Mouse (Mus musculus) adrenal gland (tissue): ENCODE measurements around the gene Snu13.

ENCODE experiments used
- intact Hi-C: fragments of 180-260 bp; cut with DNase I; formaldehyde crosslinking; loops from one replicate; pipeline ENCODE4 v1.15.1; 2025

Gene Snu13

DNA sequence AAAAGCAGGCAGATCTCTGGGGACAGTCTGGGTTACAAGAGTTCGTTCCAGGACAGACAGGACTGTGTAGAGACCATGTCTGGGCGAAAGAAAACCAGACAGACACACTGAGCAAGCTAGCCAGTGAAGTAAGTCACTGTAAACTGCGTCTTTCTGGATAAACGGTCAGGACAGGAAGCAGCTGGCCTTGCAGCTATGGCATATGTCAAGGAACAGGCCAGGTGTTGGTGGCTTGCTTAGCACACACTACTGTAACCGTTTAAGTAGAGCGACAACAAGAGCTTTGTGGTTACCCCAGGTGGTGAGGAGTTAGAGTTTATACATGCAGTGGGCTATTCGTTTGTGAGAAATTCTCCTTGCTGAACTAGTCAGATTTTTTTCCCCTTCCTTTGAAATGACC lies 19.7 kb downstream of the Snu13 start:
- intact Hi-C loops, result no loop called here

DNA sequence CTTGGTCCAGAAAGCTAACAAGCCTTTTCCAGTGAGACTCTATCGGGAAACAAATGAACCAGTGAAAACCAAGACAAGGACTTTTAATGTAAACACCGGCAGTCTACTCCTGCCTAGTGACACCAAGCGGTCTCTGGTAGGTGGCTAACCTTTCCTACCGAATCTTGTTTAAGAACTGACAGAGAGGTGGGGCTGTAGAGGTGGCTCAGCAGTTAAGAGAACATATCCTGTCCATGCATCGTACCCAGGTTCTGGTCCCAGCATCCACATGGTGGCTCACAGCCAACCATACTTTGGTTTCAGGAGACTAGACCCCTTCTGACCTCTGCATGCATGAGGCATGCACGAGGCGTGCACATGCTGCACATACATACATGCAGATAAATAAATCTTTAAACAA lies 20.1 kb downstream of the Snu13 start:
- intact Hi-C loops, result no loop called here

DNA sequence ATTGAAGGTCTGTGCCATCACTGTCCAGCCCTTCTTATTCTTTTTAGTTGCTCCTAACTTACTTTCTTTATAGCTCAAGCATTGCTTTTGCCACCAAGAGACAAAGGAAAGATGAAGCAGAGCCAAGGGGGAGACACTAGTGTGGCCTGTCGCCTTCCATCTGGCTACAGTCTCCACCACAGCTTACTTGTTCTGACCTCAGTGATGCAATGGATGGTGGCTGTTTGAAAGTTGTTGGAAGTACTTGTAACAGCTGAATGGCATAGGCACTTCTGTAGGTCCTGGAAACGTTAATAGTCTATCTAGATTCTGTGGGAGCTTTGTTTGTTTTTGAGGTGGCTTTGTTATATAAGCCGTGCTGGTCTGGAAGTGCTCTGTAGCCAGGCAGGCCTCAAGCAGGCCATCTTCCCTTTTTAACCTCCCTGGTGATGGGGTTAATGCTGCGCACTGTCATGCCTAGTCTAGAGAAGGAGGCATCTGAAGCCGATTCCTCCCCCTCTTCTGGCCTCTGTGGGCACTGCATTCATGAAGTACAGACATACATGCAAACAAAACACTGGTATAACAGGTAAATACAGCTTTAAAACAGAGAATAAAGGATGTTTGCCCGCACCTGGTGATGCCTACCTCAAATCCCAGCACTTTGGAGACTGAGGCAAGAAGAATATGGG lies 23.3 kb downstream of the Snu13 start:
- intact Hi-C loops, result no loop called here

DNA sequence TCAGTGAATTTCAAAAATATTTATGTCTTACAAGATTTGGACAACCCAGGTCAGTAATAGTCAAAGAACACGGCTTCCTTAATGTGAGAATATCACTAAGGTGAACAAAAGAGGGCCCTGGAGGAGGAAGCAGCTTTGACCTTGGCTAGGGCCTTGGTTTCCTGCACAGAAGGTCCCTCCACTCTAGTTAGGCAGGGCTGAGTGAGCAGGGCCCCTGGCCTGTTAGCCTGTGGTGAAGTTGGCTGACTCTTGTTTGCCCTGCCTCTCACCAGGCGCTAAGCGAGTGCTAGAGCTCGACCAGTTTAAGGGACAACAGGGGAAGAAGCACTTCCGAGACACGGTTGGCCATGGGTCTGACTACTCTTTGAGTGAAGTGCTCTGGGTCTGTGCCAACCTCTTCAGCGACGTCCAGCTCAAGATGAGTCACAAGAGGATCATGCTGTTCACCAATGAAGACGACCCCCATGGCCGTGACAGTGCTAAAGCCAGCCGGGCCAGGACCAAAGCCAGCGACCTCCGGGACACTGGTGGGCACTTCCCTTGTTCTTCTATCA lies 24.8 kb downstream of the Snu13 start:
- intact Hi-C loops, result no loop called here

DNA sequence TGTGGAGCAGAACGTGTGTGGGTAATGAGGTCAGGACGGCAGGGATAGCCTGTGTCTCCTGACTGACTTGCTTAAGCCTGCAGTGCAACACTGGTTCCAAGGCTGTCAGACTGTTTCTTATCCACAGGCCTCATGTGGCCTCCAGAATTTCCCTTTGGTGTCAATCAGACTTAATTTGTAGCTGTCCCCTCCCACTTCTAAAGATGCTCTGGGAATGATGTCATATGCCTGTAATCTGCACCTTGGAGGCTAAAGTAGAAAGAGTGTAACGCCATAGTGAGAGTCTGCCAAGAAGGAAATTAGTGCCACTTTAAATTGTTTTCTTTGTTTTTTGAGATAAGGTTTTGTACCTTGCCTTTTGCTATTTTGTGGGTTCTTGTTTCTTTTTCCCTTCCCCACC lies 28.1 kb downstream of the Snu13 start:
- intact Hi-C loops, result no loop called here

DNA sequence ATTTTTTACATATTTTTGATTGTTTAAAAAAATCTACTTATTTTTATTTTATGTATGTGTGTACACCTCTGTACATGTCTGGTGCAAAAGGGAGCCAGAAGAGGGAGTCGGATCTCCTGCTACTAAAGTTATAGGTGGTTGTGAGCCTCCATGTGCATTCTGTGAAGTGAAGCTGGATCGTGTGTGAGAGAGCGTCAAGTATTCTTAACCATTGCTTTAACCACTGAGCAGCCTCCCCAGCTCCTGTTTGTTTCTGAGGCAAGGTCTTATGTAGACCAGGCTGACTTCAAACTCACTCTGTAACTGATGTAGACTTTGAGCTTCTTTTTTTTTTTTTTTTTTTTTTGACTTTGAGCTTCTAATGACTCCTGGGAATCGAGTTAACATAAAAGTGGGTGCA lies 29.9 kb downstream of the Snu13 start:
- intact Hi-C loops, result no loop called here

DNA sequence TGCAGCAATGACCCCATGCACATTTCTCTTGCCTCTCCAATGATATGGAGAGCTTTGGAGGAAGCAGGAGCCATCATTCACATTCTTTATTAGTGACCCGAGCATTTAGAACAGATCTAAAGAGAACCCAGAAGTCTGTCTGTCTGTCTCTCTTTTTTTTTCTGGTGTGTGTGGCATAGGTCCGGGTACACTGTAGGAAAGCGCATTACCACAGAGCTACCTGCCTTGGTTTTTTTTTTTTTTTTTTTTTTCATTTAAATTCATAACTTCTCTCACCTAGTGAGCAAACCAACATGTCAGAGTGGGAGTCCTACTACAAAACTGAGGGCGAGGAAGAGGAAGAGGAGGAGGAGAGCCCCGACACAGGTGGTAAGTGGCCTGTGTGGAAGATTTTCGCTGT lies 30.6 kb downstream of the Snu13 start:
- intact Hi-C loops, result no loop called here

DNA sequence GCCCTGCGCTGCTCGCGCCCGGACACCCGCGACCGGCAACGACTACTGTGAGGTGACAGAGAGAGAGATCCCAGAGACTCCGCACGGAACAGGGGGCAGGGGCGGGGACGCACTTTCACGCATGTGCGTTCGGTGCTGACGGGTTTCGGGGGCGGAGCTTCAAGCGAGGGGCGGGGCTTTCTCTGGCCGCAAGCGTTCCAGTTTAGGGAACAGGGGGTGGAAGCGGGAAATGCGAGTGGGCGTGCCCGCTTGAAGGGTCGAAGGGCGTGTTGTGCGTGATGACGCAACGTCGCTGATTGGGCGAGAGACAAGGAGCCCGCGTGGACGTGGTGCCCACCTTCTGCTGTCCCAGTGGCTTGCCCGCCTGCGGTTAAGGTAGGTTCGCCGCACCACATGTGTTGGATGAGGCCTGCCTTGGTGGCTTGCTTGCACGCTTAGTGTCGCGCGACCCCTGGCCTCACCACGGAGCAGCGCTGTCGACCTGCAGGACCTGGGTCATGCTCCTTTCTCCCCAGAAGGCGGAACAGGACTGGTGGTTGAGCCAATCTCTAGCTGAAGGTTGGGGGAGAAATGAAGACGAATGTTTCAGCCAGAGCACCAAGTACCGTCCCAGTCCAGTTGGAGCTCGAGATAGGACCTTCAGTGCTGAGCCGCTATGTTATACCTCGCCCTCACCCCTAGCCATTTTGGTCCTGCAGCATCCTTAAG lies 31.1 kb downstream of the Snu13 start:
- intact Hi-C loops, result no loop called here

DNA sequence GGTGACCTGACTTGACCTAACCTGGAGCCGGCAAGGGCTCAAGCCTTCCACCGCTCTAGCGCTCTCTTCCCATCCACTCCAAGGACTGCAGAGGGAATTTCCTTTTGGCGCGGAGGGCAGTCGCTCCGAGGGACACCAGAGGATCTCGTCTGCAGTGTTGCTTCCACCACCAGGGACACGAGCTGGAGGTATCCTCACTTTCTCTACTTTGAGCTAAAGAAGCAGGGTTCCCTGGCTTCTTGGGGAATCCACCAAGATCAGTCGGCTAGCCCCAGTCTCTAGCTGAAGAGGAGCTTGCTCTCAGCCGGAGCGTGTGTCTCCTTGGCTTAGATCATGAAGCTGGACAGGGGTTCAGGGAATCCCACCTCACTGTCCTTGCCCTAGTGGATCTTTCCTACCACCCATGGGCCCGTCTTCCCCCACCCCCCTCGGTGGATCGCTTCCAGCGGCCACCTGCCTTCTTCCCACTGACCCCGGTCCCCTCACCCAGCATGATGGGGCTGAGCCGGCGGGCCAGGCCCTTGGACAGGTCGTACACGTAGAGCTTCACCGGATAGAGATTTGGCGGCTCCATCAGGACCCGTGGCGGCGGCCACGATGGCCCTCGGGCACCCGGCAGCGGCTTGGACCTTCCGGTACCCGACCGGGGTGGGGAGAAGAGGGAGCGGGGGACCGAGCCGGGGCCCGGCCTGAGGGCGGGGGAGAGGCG lies 31.9 kb downstream of the Snu13 start:
- intact Hi-C loops, result no loop called here

DNA sequence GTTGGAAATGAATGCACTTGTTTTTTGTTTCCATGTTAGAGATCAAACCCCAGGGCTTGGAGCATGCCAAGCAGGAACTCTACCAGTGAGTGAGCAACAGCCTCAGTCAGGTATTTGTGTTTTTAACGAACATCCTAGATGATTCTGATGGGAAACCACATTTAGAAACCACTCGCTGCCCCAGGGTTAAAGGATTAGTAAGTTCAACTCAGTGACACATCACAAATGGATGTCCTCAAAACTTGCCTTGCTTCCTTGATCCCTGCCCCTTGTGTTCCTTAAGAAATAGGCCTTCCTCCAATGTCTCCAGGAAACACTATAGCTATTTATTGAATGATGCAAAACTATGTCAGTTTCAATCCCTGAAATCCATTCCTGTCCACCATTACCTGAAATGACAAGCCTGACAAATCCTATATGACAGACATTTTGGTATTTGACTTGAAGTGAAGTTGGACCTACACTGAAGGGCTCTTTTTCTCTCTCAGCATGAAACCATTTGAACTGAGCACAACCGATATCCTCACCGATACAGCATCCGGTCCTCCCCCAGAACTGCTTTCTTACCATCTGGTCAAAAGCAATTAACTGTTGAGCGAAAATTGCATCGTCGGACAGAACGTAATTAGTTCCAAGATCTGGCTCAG lies 32.5 kb downstream of the Snu13 start:
- intact Hi-C loops, result no loop called here

DNA sequence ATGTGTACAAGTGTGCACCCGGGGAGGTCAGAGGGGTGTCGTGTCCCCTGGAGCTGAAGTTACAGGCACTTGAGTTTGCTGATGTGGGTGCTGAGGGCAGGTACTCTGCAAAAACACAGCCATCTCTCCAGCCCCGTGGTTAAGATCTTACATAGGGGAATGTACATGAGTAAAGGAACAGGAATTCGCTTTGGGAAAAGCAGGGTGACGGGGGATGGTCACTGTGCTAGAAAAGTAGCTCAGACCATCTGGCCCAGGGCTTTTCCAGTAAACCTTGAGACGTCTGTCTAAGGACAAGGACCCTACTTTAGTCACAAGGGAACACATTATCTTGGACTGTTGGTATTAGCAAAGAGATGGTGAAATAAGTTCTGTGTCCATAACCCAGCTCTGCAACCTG lies 35.5 kb downstream of the Snu13 start:
- intact Hi-C loops, result no loop called here

DNA sequence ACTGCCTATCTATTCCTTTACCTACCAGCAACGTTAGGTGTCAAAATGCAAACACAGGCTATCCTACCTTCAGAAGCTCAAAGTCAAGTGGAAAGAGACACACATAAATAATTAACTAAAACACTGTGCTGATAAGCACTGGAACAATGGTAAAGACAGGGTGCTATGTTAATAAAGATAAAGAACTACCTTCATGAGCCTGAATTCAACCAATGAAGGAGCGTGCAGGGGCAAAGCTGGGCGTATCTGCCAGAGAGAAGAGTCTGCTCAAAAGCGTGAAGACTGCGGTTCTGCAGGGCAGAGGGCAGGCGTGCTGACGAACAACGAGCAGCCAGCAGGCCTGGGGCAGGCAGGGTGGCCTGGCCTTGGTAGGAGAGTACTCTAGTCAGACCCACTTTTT lies 43.1 kb downstream of the Snu13 start:
- intact Hi-C loops, result no loop called here

DNA sequence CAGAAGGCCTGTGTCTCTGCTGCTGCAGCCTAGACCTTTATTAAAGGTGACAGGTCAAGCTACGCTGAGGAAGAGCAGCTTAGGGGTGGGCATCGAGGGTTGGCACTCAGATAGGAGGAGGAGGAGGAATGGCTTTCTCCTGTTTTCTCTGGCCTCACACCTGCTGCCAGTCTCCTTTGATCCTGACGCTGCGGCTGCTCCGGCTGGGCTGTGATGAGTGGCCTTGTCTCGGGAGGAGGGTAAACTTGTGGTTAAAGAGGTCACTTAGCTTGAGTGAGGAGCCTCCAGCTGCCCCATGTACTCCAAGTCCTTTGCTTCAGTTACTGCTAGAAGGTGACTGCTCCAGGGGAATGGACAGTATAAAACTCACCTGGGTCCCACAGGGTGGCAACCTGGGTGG lies 53.4 kb downstream of the Snu13 start:
- intact Hi-C loops, result no loop called here

DNA sequence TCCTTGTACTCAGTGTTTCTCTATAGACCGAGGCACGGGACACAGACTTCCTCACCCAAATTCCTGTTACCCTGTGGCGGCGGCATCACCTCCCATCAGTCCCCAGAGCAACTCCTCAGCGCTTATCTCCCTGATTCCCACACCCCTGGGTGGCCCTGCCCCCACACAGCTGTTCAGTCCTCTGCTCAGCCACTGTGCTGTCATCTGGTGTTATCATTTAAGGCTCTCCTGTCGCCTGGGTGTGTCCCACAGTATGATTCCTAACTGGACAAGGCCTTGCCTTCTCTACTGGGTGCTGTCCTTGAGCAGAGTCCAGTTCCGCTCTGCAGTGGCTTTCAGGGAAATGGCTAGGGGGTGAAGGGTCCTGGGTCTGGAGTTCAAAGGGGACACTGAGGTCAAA lies 56.8 kb downstream of the Snu13 start:
- intact Hi-C loops, result no loop called here
